Comparison of ENCODE assay signal across 8 mouse cellular contexts in genomic region chr3:129214146-129214665, GRCm38 (mm10). TPM values are rescaled to one million over a fixed set of nuclear protein-coding genes. Genes with fewer than 3 reads are reported as not detected.
A peak's percentile ranks its signal among the peaks of the same experiment; 100 is the strongest.
DNase-seq lines count a peak whose midpoint lies in the region; ATAC-seq and TF ChIP-seq lines count a peak whose summit lies in the region.

No protein-coding gene starts in this region.

- intact Hi-C loops in heart, postnatal 25 days (cut with DNase I), result no loop called here
- intact Hi-C loops in left cerebral cortex, postnatal 10 days (cut with DNase I), result loop anchor here (10.0 kb wide), 1 partner anchor 1891 kb away; no protein-coding TSS in a partner anchor
- intact Hi-C loops in left cerebral cortex, postnatal 25 days (cut with DNase I), result no loop called here

- H3K9me3 ChIP-seq in heart, embryonic 13.5 days, result no peaks in the 10 kb centered on the region
- H3K9me3 ChIP-seq in hindbrain, embryonic 10.5 days, result no peaks in the 10 kb centered on the region

- H3K9ac ChIP-seq in heart, embryonic 13.5 days, result peak overlapping the region; percentile 78

- peak overlapping the region; percentile 61 for H3K4me3 ChIP-seq in heart, embryonic 13.5 days
- peak overlapping the region; percentile 34 for H3K4me3 ChIP-seq in bone marrow, adult 2 months (replicated peaks; ENCODE audit: control insufficient read depth, low read depth, low read length)
- peak overlapping the region; percentile 63 for H3K4me3 ChIP-seq in hindbrain, embryonic 10.5 days
- peak overlapping the region; percentile 21; the same call in 1 of the 2 replicates for H3K4me3 ChIP-seq in macrophage (ENCODE audit: inconsistent target)

- WGBS in heart, embryonic 13.5 days, result under 1% methylated on average over 34 of the region's 34 CpGs
- WGBS in bone marrow, adult 2 months, result 2% methylated on average over 34 of the region's 34 CpGs
- under 1% methylated on average over 34 of the region's 34 CpGs for WGBS in hindbrain, embryonic 10.5 days
- 3% methylated on average over 34 of the region's 34 CpGs for WGBS in macrophage (ENCODE audit: missing documents)

- peak overlapping the region; percentile 60 for H3K27ac ChIP-seq in heart, embryonic 13.5 days (replicated peaks)
- no peak overlapping the region; the same call in 1 of the 2 replicates for H3K27ac ChIP-seq in bone marrow, adult 2 months (ENCODE audit: control insufficient read depth, insufficient read depth, low read depth, low read length, poor library complexity)
- peak overlapping the region; percentile 12; the same call in 1 of the 2 replicates for H3K27ac ChIP-seq in hindbrain, embryonic 10.5 days
- H3K27ac ChIP-seq in macrophage, result no peak overlapping the region

- peak overlapping the region; percentile 82 for H3K4me2 ChIP-seq in heart, embryonic 13.5 days

- peaks cover 94% of the 10 kb centered on the region for H3K27me3 ChIP-seq in heart, embryonic 13.5 days (replicated peaks)
- H3K27me3 ChIP-seq in hindbrain, embryonic 10.5 days (ENCODE audit: insufficient read depth, poor library complexity, severe bottlenecking), result peaks cover 100% of the 10 kb centered on the region

- H3K79me2 ChIP-seq in macrophage (ENCODE audit: inconsistent target), result no peaks in the 10 kb centered on the region

- no peak for TF ChIP-seq POLR2A in bone marrow, adult 2 months (IDR thresholded peaks at IDR 0.05; ENCODE audit: borderline replicate concordance, control insufficient read depth, low read depth, low read length)

- H3K36me3 ChIP-seq in heart, embryonic 13.5 days, result no peaks in the 10 kb centered on the region
- H3K36me3 ChIP-seq in hindbrain, embryonic 10.5 days, result no peaks in the 10 kb centered on the region
- no peaks in the 10 kb centered on the region for H3K36me3 ChIP-seq in macrophage (ENCODE audit: inconsistent target)

- ATAC-seq in heart, embryonic 13.5 days (ENCODE audit: extremely low read depth, insufficient number of reproducible peaks, low FRiP score, low TSS enrichment), result no peak
- no peak for ATAC-seq in activated CD4-positive, CD25-positive, alpha-beta regulatory T cell, adult 4 months

- H3K4me1 ChIP-seq in heart, embryonic 13.5 days, result peaks cover 22% of the 10 kb centered on the region
- H3K4me1 ChIP-seq in bone marrow, adult 2 months (ENCODE audit: control insufficient read depth, insufficient read depth, low read length), result no peaks in the 10 kb centered on the region
- H3K4me1 ChIP-seq in hindbrain, embryonic 10.5 days (replicated peaks), result peaks cover 44% of the 10 kb centered on the region

- no peak for TF ChIP-seq CTCF in bone marrow, adult 2 months (IDR thresholded peaks at IDR 0.05; ENCODE audit: control insufficient read depth, insufficient read depth, low read length)

- no peak for DNase-seq in heart, postnatal 25 days (ENCODE audit: low spot score)
- no peak for DNase-seq in hindbrain, embryonic 10.5 days (ENCODE audit: low spot score)
- DNase-seq in left cerebral cortex, postnatal 10 days (ENCODE audit: extremely low spot score in 1 of 2, low spot score in 2 of 2), result no peak
- DNase-seq in left cerebral cortex, postnatal 25 days (ENCODE audit: low spot score in 2 of 2), result no peak

RNA-seq across cellular contexts. Expression of gene Pitx2, which starts 14.5 kb away (rescaled TPM):
- 29.2 and 30.1 TPM in 2 replicates for polyA plus RNA-seq in heart, embryonic 13.5 days (2015; fragmentation: Nextera tagmentation; extraction: Ambion mirVana)
- 1 to 10 TPM; 1.3 TPM for total RNA-seq in heart, postnatal 25 days (2021)
- not detected in 2 replicates for polyA plus RNA-seq in bone marrow, adult 2 months (2011; ENCODE audit: insufficient read depth, insufficient read length, low replicate concordance, missing spikeins)
- polyA plus RNA-seq in hindbrain, embryonic 10.5 days (2016; fragmentation: Nextera tagmentation; extraction: Ambion mirVana), result 7.1 and 21.1 TPM in 2 replicates
- total RNA-seq in macrophage (2018; cell fraction: chromatin; rRNA removed), result under 1 TPM in 1 of 26 experiments, not detected in 25; 0.38 TPM
- total RNA-seq in macrophage (2018; cell fraction: cytosol; rRNA removed), result not detected
- not detected for total RNA-seq in macrophage (2018; cell fraction: nucleus; rRNA removed)
- polyA plus RNA-seq in macrophage (2018), result not detected in 3 replicates
- polyA plus RNA-seq in activated CD4-positive, CD25-positive, alpha-beta regulatory T cell, adult 4 months (2017; shearing (Covaris generic)), result not detected
- not detected for total RNA-seq in left cerebral cortex, postnatal 10 days (2021)
- 1 to 10 TPM in 1 of 2 experiments, not detected in 1; 1.3 TPM for total RNA-seq in left cerebral cortex, postnatal 25 days (2021)

Comparison
In these comparisons a context has a peak if more than half of its experiments do, and no peak if none do; other contexts are left out.
1. H3K27ac ChIP-seq: peak in heart, embryonic 13.5 days (single experiment) and hindbrain, embryonic 10.5 days (single experiment); none in bone marrow, adult 2 months (single experiment) and macrophage (single experiment).
2. Peak in every context shown above with its lines, with median percentiles within 50 percentile points of each other: H3K4me3 ChIP-seq.